Comparison of ENCODE assay signal across 16 mouse cellular contexts in the genomic region with DNA sequence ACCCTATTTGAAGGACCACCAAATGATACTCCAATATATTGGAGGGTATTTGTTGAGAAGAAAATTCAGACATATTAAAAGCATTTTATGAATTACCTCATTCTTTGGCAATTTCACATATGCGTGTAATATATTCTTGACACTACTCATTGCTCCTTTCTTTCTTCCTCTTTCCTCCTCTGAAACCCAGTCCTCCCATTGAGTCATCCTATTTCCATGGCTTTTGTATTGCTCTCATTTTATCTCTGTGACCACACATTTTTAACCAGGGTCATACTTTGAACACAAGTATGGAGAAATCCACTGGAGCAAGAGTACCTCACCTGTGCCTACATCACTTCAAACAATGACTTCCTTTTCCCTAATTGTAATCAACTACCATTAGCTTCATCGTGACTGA.
"Had no signal": no experiment of that assay in that cellular context is flagged by ENCODE, and none has a peak within 500 bp of the region (broad histone marks: within the 10 kb centered on the region; RNA-seq: fewer than 3 reads in every experiment).

No protein-coding gene starts in this region.

- H3K27me3 ChIP-seq: lung, embryonic 15.5 days; megakaryocyte, embryonic 14.5 days; midbrain, embryonic 13.5 days; midbrain, embryonic 15.5 days; neural tube, embryonic 12.5 days; stomach, embryonic 15.5 days had no signal

- H3K4me1 ChIP-seq: midbrain, embryonic 13.5 days; midbrain, embryonic 15.5 days; neural tube, embryonic 12.5 days; stomach, embryonic 15.5 days had no signal

- H3K9me3 ChIP-seq: lung, embryonic 15.5 days; megakaryocyte, embryonic 14.5 days; midbrain, embryonic 13.5 days; midbrain, embryonic 15.5 days; neural tube, embryonic 12.5 days; stomach, embryonic 15.5 days had no signal

- H3K4me3 ChIP-seq: lung, embryonic 15.5 days; megakaryocyte, embryonic 14.5 days; midbrain, embryonic 13.5 days; midbrain, embryonic 15.5 days; neural tube, embryonic 12.5 days; stomach, embryonic 15.5 days had no signal

- H3K4me2 ChIP-seq: lung, embryonic 15.5 days; midbrain, embryonic 11.5 days; midbrain, embryonic 13.5 days; midbrain, embryonic 15.5 days; neural tube, embryonic 12.5 days; stomach, embryonic 15.5 days had no signal

- H3K9ac ChIP-seq: liver, postnatal 0 days; lung, embryonic 15.5 days; midbrain, embryonic 13.5 days; midbrain, embryonic 15.5 days; neural tube, embryonic 12.5 days; stomach, embryonic 15.5 days had no signal

- H3K27ac ChIP-seq: lung, embryonic 15.5 days; macrophage; midbrain, embryonic 13.5 days; midbrain, embryonic 15.5 days; neural tube, embryonic 12.5 days; stomach, embryonic 15.5 days; stomach, postnatal 0 days had no signal

- H3K36me3 ChIP-seq: lung, embryonic 15.5 days; midbrain, embryonic 13.5 days; midbrain, embryonic 15.5 days; neural tube, embryonic 12.5 days; stomach, embryonic 15.5 days had no signal

- ATAC-seq: liver, postnatal 0 days; lung, postnatal 0 days; midbrain, embryonic 13.5 days; midbrain, embryonic 15.5 days had no signal

- DNase-seq: liver, postnatal 0 days; lung, adult 2 months; lung, postnatal 14 days; lung, postnatal 36 days; right cerebral cortex, postnatal 14 days; thymus, adult 2 months had no signal
